Comparison of ENCODE assay signal across 15 mouse cellular contexts in genomic region chr10:61312159-61312558, GRCm38 (mm10). TPM values are rescaled to one million over a fixed set of nuclear protein-coding genes. Genes with fewer than 3 reads are reported as not detected.
DNase-seq lines count a peak whose midpoint lies in the region; ATAC-seq and TF ChIP-seq lines count a peak whose summit lies in the region.
"Had no signal": no experiment of that assay in that cellular context is flagged by ENCODE, and none has a peak within 500 bp of the region (broad histone marks: within the 10 kb centered on the region; RNA-seq: fewer than 3 reads in every experiment).

No protein-coding gene starts in this region.

- H3K27me3 ChIP-seq in liver, adult 2 months (ENCODE audit: control insufficient read depth, insufficient read depth, low read length) = no peaks in the 10 kb centered on the region
- no peaks in the 10 kb centered on the region for H3K27me3 ChIP-seq in liver, embryonic 11.5 days (replicated peaks; ENCODE audit: control insufficient read depth, insufficient read depth, low read length)
- no peaks in the 10 kb centered on the region for H3K27me3 ChIP-seq in embryonic facial prominence, embryonic 15.5 days
- H3K27me3 ChIP-seq in intestine, postnatal 0 days (replicated peaks; ENCODE audit: control insufficient read depth, insufficient read depth, low read length) = no peaks in the 10 kb centered on the region
- no peaks in the 10 kb centered on the region for H3K27me3 ChIP-seq in limb, embryonic 15.5 days
- H3K27me3 ChIP-seq in midbrain, postnatal 0 days (ENCODE audit: insufficient read depth, low read length) = no peaks in the 10 kb centered on the region

- H3K9ac ChIP-seq in liver, adult 2 months (ENCODE audit: low read depth, low read length) = peak overlapping the region; percentile 70
- H3K9ac ChIP-seq in liver, embryonic 11.5 days (ENCODE audit: low read depth, low read length) = no peak overlapping the region
- H3K9ac ChIP-seq in embryonic facial prominence, embryonic 15.5 days = no peak overlapping the region
- H3K9ac ChIP-seq in intestine, postnatal 0 days (ENCODE audit: low read depth, low read length) = no peak overlapping the region
- H3K9ac ChIP-seq in limb, embryonic 15.5 days = no peak overlapping the region
- no peak overlapping the region for H3K9ac ChIP-seq in midbrain, postnatal 0 days (replicated peaks; ENCODE audit: low read length, poor library complexity, severe bottlenecking)
- H3K9ac ChIP-seq: hindbrain, embryonic 14.5 days had no signal

- TF ChIP-seq POLR2A in liver, adult 2 months (IDR thresholded peaks at IDR 0.05; ENCODE audit: extremely low read depth, insufficient read depth, low read length) = no peak

- H3K4me3 ChIP-seq in liver, adult 2 months (ENCODE audit: insufficient read depth, low read depth, low read length) = peak overlapping the region; percentile 21; the same call in 1 of the 2 replicates
- H3K4me3 ChIP-seq in liver, embryonic 11.5 days (ENCODE audit: low read depth, low read length) = no peak overlapping the region
- H3K4me3 ChIP-seq in embryonic facial prominence, embryonic 15.5 days (replicated peaks) = no peak overlapping the region
- H3K4me3 ChIP-seq in intestine, postnatal 0 days (ENCODE audit: low read depth, low read length) = no peak overlapping the region
- no peak overlapping the region for H3K4me3 ChIP-seq in limb, embryonic 15.5 days
- H3K4me3 ChIP-seq in midbrain, postnatal 0 days (ENCODE audit: low read depth, low read length) = no peak overlapping the region
- H3K4me3 ChIP-seq: gastrocnemius, adult 2 months; layer of hippocampus, adult 2 months had no signal

- H3K36me3 ChIP-seq in liver, adult 2 months (ENCODE audit: control insufficient read depth, insufficient read depth, low read length) = no peaks in the 10 kb centered on the region
- H3K36me3 ChIP-seq in liver, embryonic 11.5 days (ENCODE audit: control insufficient read depth, insufficient read depth, low read length) = no peaks in the 10 kb centered on the region
- no peaks in the 10 kb centered on the region for H3K36me3 ChIP-seq in embryonic facial prominence, embryonic 15.5 days
- H3K36me3 ChIP-seq in intestine, postnatal 0 days (ENCODE audit: control insufficient read depth, insufficient read depth) = no peaks in the 10 kb centered on the region
- H3K36me3 ChIP-seq in limb, embryonic 15.5 days = no peaks in the 10 kb centered on the region
- H3K36me3 ChIP-seq in midbrain, postnatal 0 days (ENCODE audit: insufficient read depth, low read length) = no peaks in the 10 kb centered on the region

- DNase-seq in liver, adult 2 months (ENCODE audit: extremely low read depth, low read depth, low spot score) = peak; percentile 82
- no peak for DNase-seq in liver, embryonic 11.5 days (ENCODE audit: low spot score)
- no peak for DNase-seq in midbrain, postnatal 0 days (ENCODE audit: low spot score)
- DNase-seq in left cerebral cortex, postnatal 25 days (ENCODE audit: low spot score in 2 of 2) = no peak
- DNase-seq in layer of hippocampus, adult 18-20 months (ENCODE audit: low spot score in 2 of 2) = no peak
- DNase-seq: adrenal gland, postnatal 25 days; gastrocnemius, adult 2 months; spleen, adult 18-20 months had no signal

- intact Hi-C loops in left cerebral cortex, postnatal 25 days (cut with DNase I) = no loop called here

- WGBS in liver, adult 2 months = 20% methylated on average over 6 of the region's 6 CpGs
- 77% methylated on average over 6 of the region's 6 CpGs for WGBS in liver, embryonic 11.5 days
- 48% methylated on average over 6 of the region's 6 CpGs for WGBS in embryonic facial prominence, embryonic 15.5 days
- 53% methylated on average over 6 of the region's 6 CpGs for WGBS in intestine, postnatal 0 days
- 52% methylated on average over 6 of the region's 6 CpGs for WGBS in limb, embryonic 15.5 days
- 85% methylated on average over 6 of the region's 6 CpGs for WGBS in midbrain, postnatal 0 days

- H3K27ac ChIP-seq in liver, adult 2 months (replicated peaks; ENCODE audit: insufficient read depth, low read depth, low read length) = peak overlapping the region; percentile 89
- H3K27ac ChIP-seq in liver, embryonic 11.5 days (ENCODE audit: low read depth, low read length) = no peak overlapping the region
- H3K27ac ChIP-seq in embryonic facial prominence, embryonic 15.5 days (replicated peaks) = peak overlapping the region; percentile 60
- H3K27ac ChIP-seq in intestine, postnatal 0 days (ENCODE audit: low read depth, low read length) = 0 out of 2 replicates have a peak overlapping the region, but pooled peaks have one; percentile 3
- peak overlapping the region; percentile 39; the same call in 1 of the 2 replicates for H3K27ac ChIP-seq in limb, embryonic 15.5 days
- no peak overlapping the region for H3K27ac ChIP-seq in midbrain, postnatal 0 days (ENCODE audit: low read depth, low read length)
- H3K27ac ChIP-seq: hindbrain, embryonic 14.5 days; layer of hippocampus, adult 2 months had no signal

- no peaks in the 10 kb centered on the region for H3K9me3 ChIP-seq in liver, embryonic 11.5 days (ENCODE audit: control insufficient read depth, low read length)
- no peaks in the 10 kb centered on the region for H3K9me3 ChIP-seq in embryonic facial prominence, embryonic 15.5 days (replicated peaks)
- no peaks in the 10 kb centered on the region for H3K9me3 ChIP-seq in intestine, postnatal 0 days (ENCODE audit: control insufficient read depth)
- no peaks in the 10 kb centered on the region for H3K9me3 ChIP-seq in limb, embryonic 15.5 days
- no peaks in the 10 kb centered on the region for H3K9me3 ChIP-seq in midbrain, postnatal 0 days (ENCODE audit: low read length)

- no peaks in the 10 kb centered on the region for H3K79me2 ChIP-seq in liver, adult 2 months (ENCODE audit: control insufficient read depth, insufficient read depth, low read length)

- ATAC-seq in liver, embryonic 11.5 days (replicated peaks; ENCODE audit: low FRiP score) = no peak
- 0 out of 2 replicates have a peak, but pooled peaks have one; percentile 22 for ATAC-seq in embryonic facial prominence, embryonic 15.5 days (ENCODE audit: insufficient number of reproducible peaks, low FRiP score, low TSS enrichment, low read depth)
- peak; percentile 16; the same call in 1 of the 2 replicates for ATAC-seq in intestine, postnatal 0 days
- ATAC-seq in limb, embryonic 15.5 days (ENCODE audit: insufficient number of reproducible peaks, low FRiP score, low TSS enrichment, low read depth) = no peak
- ATAC-seq in midbrain, postnatal 0 days (ENCODE audit: low FRiP score) = no peak

- peaks cover 23% of the 10 kb centered on the region; the same call in 1 of the 2 replicates for H3K4me1 ChIP-seq in liver, adult 2 months (ENCODE audit: control insufficient read depth, insufficient read depth, low read length)
- H3K4me1 ChIP-seq in liver, embryonic 11.5 days (replicated peaks; ENCODE audit: control insufficient read depth, insufficient read depth, low read length) = no peaks in the 10 kb centered on the region
- H3K4me1 ChIP-seq in embryonic facial prominence, embryonic 15.5 days = peaks cover 17% of the 10 kb centered on the region
- H3K4me1 ChIP-seq in intestine, postnatal 0 days (replicated peaks; ENCODE audit: control insufficient read depth, insufficient read depth, low read length) = no peaks in the 10 kb centered on the region
- peaks cover 18% of the 10 kb centered on the region for H3K4me1 ChIP-seq in limb, embryonic 15.5 days
- no peaks in the 10 kb centered on the region for H3K4me1 ChIP-seq in midbrain, postnatal 0 days (ENCODE audit: insufficient read depth, low read length)

- no peak overlapping the region for H3K4me2 ChIP-seq in liver, embryonic 11.5 days
- H3K4me2 ChIP-seq in embryonic facial prominence, embryonic 15.5 days (replicated peaks) = no peak overlapping the region
- no peak overlapping the region for H3K4me2 ChIP-seq in intestine, postnatal 0 days (replicated peaks; ENCODE audit: low read depth)
- H3K4me2 ChIP-seq in limb, embryonic 15.5 days = no peak overlapping the region
- no peak overlapping the region for H3K4me2 ChIP-seq in midbrain, postnatal 0 days (ENCODE audit: low read depth, low read length, poor library complexity, severe bottlenecking)
- H3K4me2 ChIP-seq: hindbrain, embryonic 14.5 days had no signal

- TF ChIP-seq CTCF in liver, adult 2 months (IDR thresholded peaks at IDR 0.05; ENCODE audit: low read depth, low read length) = no peak
- TF ChIP-seq CTCF in intestine, postnatal 0 days (IDR thresholded peaks at IDR 0.05; ENCODE audit: low read depth) = no peak
- TF ChIP-seq CTCF in midbrain, postnatal 0 days (IDR thresholded peaks at IDR 0.05) = no peak

RNA-seq across cellular contexts. Expression of gene Prf1, which starts 14.5 kb away (rescaled TPM):
- total RNA-seq in liver, adult 2 months (2014; rRNA removed) = 0.27 and 0.28 TPM in 2 replicates
- polyA plus RNA-seq in liver, adult 2 months (2012; rRNA removed) = 0.18 and 0.26 TPM in 2 replicates
- polyA plus RNA-seq in liver, embryonic 11.5 days (2014; fragmentation: Nextera tagmentation; extraction: Ambion mirVana) = 0.06 and 0.19 TPM in 2 replicates
- 0.08 TPM in 1 of 2 replicates, not detected in the other for polyA plus RNA-seq in embryonic facial prominence, embryonic 15.5 days (2015; fragmentation: Nextera tagmentation; extraction: Ambion mirVana)
- polyA plus RNA-seq in intestine, postnatal 0 days (2015; fragmentation: Nextera tagmentation; extraction: Ambion mirVana) = not detected in 2 replicates
- 0.09 TPM in 1 of 2 replicates, not detected in the other for polyA plus RNA-seq in limb, embryonic 15.5 days (2015; fragmentation: Nextera tagmentation; extraction: Ambion mirVana)
- total RNA-seq in midbrain, postnatal 0 days (2014; rRNA removed) = not detected in 2 replicates
- not detected in 2 replicates for polyA plus RNA-seq in midbrain, postnatal 0 days (2015; fragmentation: Nextera tagmentation; extraction: Ambion mirVana)
- not detected for total RNA-seq in left cerebral cortex, postnatal 25 days (2021)
- total RNA-seq in layer of hippocampus, adult 18-20 months (2021) = not detected
- total RNA-seq: gastrocnemius, adult 2 months; layer of hippocampus, adult 2 months; left cerebral cortex, postnatal 10 days had no signal
- polyA plus RNA-seq: testis, adult 2 months had no signal

RNA-seq across cellular contexts. Expression of gene Adamts14, which starts 38.9 kb away (rescaled TPM):
- total RNA-seq in liver, adult 2 months (2014; rRNA removed) = 0.55 and 0.60 TPM in 2 replicates
- polyA plus RNA-seq in liver, adult 2 months (2012; rRNA removed) = 0.61 and 0.73 TPM in 2 replicates
- 0.48 and 0.92 TPM in 2 replicates for polyA plus RNA-seq in liver, embryonic 11.5 days (2014; fragmentation: Nextera tagmentation; extraction: Ambion mirVana)
- polyA plus RNA-seq in embryonic facial prominence, embryonic 15.5 days (2015; fragmentation: Nextera tagmentation; extraction: Ambion mirVana) = 6.1 and 8.0 TPM in 2 replicates
- 0.60 and 0.73 TPM in 2 replicates for polyA plus RNA-seq in intestine, postnatal 0 days (2015; fragmentation: Nextera tagmentation; extraction: Ambion mirVana)
- 4.9 and 6.9 TPM in 2 replicates for polyA plus RNA-seq in limb, embryonic 15.5 days (2015; fragmentation: Nextera tagmentation; extraction: Ambion mirVana)
- 1.1 and 1.6 TPM in 2 replicates for total RNA-seq in midbrain, postnatal 0 days (2014; rRNA removed)
- 0.27 and 0.31 TPM in 2 replicates for polyA plus RNA-seq in midbrain, postnatal 0 days (2015; fragmentation: Nextera tagmentation; extraction: Ambion mirVana)
- total RNA-seq in left cerebral cortex, postnatal 25 days (2021) = under 1 TPM; 0.21 to 0.32 TPM
- 1 to 10 TPM; 1.2 to 1.4 TPM for total RNA-seq in layer of hippocampus, adult 18-20 months (2021)

Comparison
In these comparisons a context has a peak if more than half of its experiments do, and no peak if none do; other contexts are left out.
1. H3K27ac ChIP-seq: peak in liver, adult 2 months (single experiment), embryonic facial prominence, embryonic 15.5 days (single experiment), intestine, postnatal 0 days (single experiment) and limb, embryonic 15.5 days (single experiment); none in liver, embryonic 11.5 days (single experiment) and midbrain, postnatal 0 days (single experiment).
2. ATAC-seq: peak in embryonic facial prominence, embryonic 15.5 days (single experiment) and intestine, postnatal 0 days (single experiment); none in liver, embryonic 11.5 days (single experiment), limb, embryonic 15.5 days (single experiment) and midbrain, postnatal 0 days (single experiment).